Mouse (Mus musculus) MEL (cell line): ENCODE data around the gene Pdik1l. TPM values are rescaled to one million over a fixed set of nuclear protein-coding genes. Genes with fewer than 3 reads are reported as not detected.

ENCODE experiments used
- DNase-seq: peaks from one replicate; pipeline ENCODE4 v3.0.0; 2011; ENCODE audit warnings: low read depth, low spot score
- H3K27ac ChIP-seq: 2 replicates; pipeline ENCODE4 v1.5.1; 2012; ENCODE audit warnings: low read depth, mild to moderate bottlenecking, control low read depth, low read length, moderate library complexity; ENCODE audit not compliant: control insufficient read depth
- H3K27me3 ChIP-seq, 2 experiments: fragments of 150-350 bp in 1 of 2; sonication (generic) in 1 of 2; 2 replicates each; pipeline ENCODE4 v1.6.1; 2012; ENCODE audit warnings: low read length in 2 of 2, mild to moderate bottlenecking in 2 of 2, improper control_type of control experiment in 1 of 2, moderate library complexity in 1 of 2; ENCODE audit not compliant: insufficient read depth in 2 of 2, control insufficient read depth in 1 of 2
- H3K36me3 ChIP-seq, 2 experiments: 2 replicates each; pipeline ENCODE4 v1.6.1; 2012 to 2014; ENCODE audit warnings: low read length in 2 of 2, improper control_type of control experiment in 1 of 2, inconsistent platforms in 1 of 2, mild to moderate bottlenecking in 1 of 2; ENCODE audit not compliant: insufficient read depth in 2 of 2, control insufficient read depth in 1 of 2
- H3K4me1 ChIP-seq, 2 experiments: fragments of 150-350 bp in 1 of 2; sonication (generic) in 1 of 2; 2 replicates each; pipeline ENCODE4 v1.6.1; 2012; ENCODE audit warnings: low read length in 2 of 2, improper control_type of control experiment in 1 of 2, mild to moderate bottlenecking in 1 of 2; ENCODE audit not compliant: insufficient read depth in 2 of 2, control insufficient read depth in 1 of 2
- H3K4me3 ChIP-seq, 2 experiments: fragments of 150-350 bp in 1 of 2; sonication (generic) in 1 of 2; 2 replicates each; pipeline ENCODE4 v1.5.1; 2012; ENCODE audit warnings: low read depth in 2 of 2, low read length in 2 of 2, mild to moderate bottlenecking in 2 of 2, moderate library complexity in 2 of 2, control low read depth in 1 of 2, improper control_type of control experiment in 1 of 2; ENCODE audit not compliant: control insufficient read depth in 1 of 2, insufficient read depth in 1 of 2
- H3K79me2 ChIP-seq: 2 replicates; pipeline ENCODE4 v1.6.1; 2012; ENCODE audit warnings: mild to moderate bottlenecking, low read length, moderate library complexity; ENCODE audit not compliant: control insufficient read depth, poor library complexity, insufficient read depth
- H3K9ac ChIP-seq: 2 replicates; pipeline ENCODE4 v1.6.1; 2012; ENCODE audit warnings: low read depth, mild to moderate bottlenecking, control low read depth, low read length, moderate library complexity; ENCODE audit not compliant: control insufficient read depth, poor library complexity, severe bottlenecking
- H3K9me3 ChIP-seq: fragments of 150-350 bp; sonication (generic); replicated peaks from 2 replicates; pipeline ENCODE4 v1.6.1; 2012; ENCODE audit warnings: mild to moderate bottlenecking, low read length, improper control_type of control experiment, moderate library complexity; ENCODE audit not compliant: insufficient read depth
- CHD1 ChIP-seq: IDR thresholded peaks from 2 replicates; pipeline ENCODE4 v1.6.1; 2012; ENCODE audit warnings: low read depth, mild to moderate bottlenecking, inconsistent platforms, low read length, improper control_type of control experiment
- ELF1 ChIP-seq: IDR thresholded peaks from 2 replicates; pipeline ENCODE4 v1.6.1; 2014; ENCODE audit warnings: low read depth, mild to moderate bottlenecking, inconsistent platforms, low read length, improper control_type of control experiment, moderate library complexity
- GATA1 ChIP-seq: IDR thresholded peaks from 2 replicates; pipeline ENCODE4 v1.6.1; 2011; ENCODE audit warnings: low read depth, low read length, improper control_type of control experiment
- JUND ChIP-seq: IDR thresholded peaks from 2 replicates; pipeline ENCODE4 v1.6.1; 2011; ENCODE audit warnings: low read depth, mild to moderate bottlenecking, improper control_type of control experiment, low read length
- KAT2A ChIP-seq: conservative IDR thresholded peaks from 2 replicates; pipeline ENCODE4 v1.6.1; 2012; ENCODE audit warnings: low read depth, low read length, improper control_type of control experiment, inconsistent platforms
- MAZ ChIP-seq: IDR thresholded peaks from 2 replicates; pipeline ENCODE4 v1.6.1; 2012; ENCODE audit warnings: low read depth, mild to moderate bottlenecking, inconsistent platforms, low read length, improper control_type of control experiment
- MXI1 ChIP-seq: IDR thresholded peaks from 2 replicates; pipeline ENCODE4 v1.6.1; 2011; ENCODE audit warnings: mild to moderate bottlenecking, low read depth, low read length, improper control_type of control experiment
- MYB ChIP-seq: IDR thresholded peaks from 2 replicates; pipeline ENCODE4 v1.6.1; 2011; ENCODE audit warnings: mild to moderate bottlenecking, low read depth, low read length, improper control_type of control experiment
- MYC ChIP-seq: IDR thresholded peaks from 2 replicates; pipeline ENCODE4 v1.6.1; 2011; ENCODE audit warnings: low read depth, mild to moderate bottlenecking, low read length, improper control_type of control experiment, moderate library complexity
- NELFE ChIP-seq: IDR thresholded peaks from 2 replicates; pipeline ENCODE4 v1.6.1; 2011; ENCODE audit warnings: low read depth, low read length, improper control_type of control experiment
- NRF1 ChIP-seq: IDR thresholded peaks from 2 replicates; pipeline ENCODE4 v1.6.1; 2014; ENCODE audit warnings: low read depth, mild to moderate bottlenecking, inconsistent platforms, low read length, improper control_type of control experiment, moderate library complexity; ENCODE audit not compliant: poor library complexity, insufficient read depth, severe bottlenecking
- POLR2A ChIP-seq, 2 experiments: IDR thresholded peaks; 2 replicates each; pipeline ENCODE4 v1.6.1; 2011 to 2012; ENCODE audit warnings: low read length in 2 of 2, mild to moderate bottlenecking in 2 of 2, control low read depth in 1 of 2, improper control_type of control experiment in 1 of 2, low read depth in 1 of 2, moderate library complexity in 1 of 2; ENCODE audit not compliant: control insufficient read depth in 1 of 2, insufficient read depth in 1 of 2, poor library complexity in 1 of 2
- POLR2AphosphoS2 ChIP-seq: IDR thresholded peaks from 2 replicates; pipeline ENCODE4 v1.6.1; 2011; ENCODE audit warnings: low read length, improper control_type of control experiment
- RCOR1 ChIP-seq: IDR thresholded peaks from 2 replicates; pipeline ENCODE4 v1.6.1; 2012; ENCODE audit warnings: low read depth, mild to moderate bottlenecking, inconsistent platforms, low read length, improper control_type of control experiment
- SIN3A ChIP-seq: IDR thresholded peaks from 2 replicates; pipeline ENCODE4 v1.6.1; 2012; ENCODE audit warnings: low read length, improper control_type of control experiment, inconsistent platforms
- TBP ChIP-seq: IDR thresholded peaks from 2 replicates; pipeline ENCODE4 v1.8.0; 2011; ENCODE audit warnings: low read depth, low read length, improper control_type of control experiment
- TCF12 ChIP-seq: IDR thresholded peaks from 2 replicates; pipeline ENCODE4 v1.6.1; 2014; ENCODE audit warnings: low read depth, mild to moderate bottlenecking, inconsistent platforms, low read length, improper control_type of control experiment, moderate library complexity
- UBTF ChIP-seq: IDR thresholded peaks from 2 replicates; pipeline ENCODE4 v1.6.1; 2012; ENCODE audit warnings: low read depth, mild to moderate bottlenecking, inconsistent platforms, low read length, improper control_type of control experiment, moderate library complexity, borderline replicate concordance; ENCODE audit not compliant: insufficient read depth
- ZC3H11A ChIP-seq: IDR thresholded peaks from 2 replicates; pipeline ENCODE4 v1.6.1; 2012; ENCODE audit warnings: low read depth, mild to moderate bottlenecking, inconsistent platforms, low read length, improper control_type of control experiment
- ZKSCAN1 ChIP-seq: IDR thresholded peaks from 2 replicates; pipeline ENCODE4 v1.6.1; 2012; ENCODE audit warnings: low read depth, mild to moderate bottlenecking, inconsistent platforms, low read length, improper control_type of control experiment, moderate library complexity
- ZMIZ1 ChIP-seq: IDR thresholded peaks from 2 replicates; pipeline ENCODE4 v1.6.1; 2012; ENCODE audit warnings: low read depth, mild to moderate bottlenecking, inconsistent platforms, low read length, improper control_type of control experiment, moderate library complexity
- polyA plus RNA-seq, 2 experiments: library from polyadenylated mRNA; stranded (reverse) in 1 of 2; unstranded in 1 of 2; fragments of >175 nt in 1 of 2; fragments of >200 nt in 1 of 2; gene quantifications; 2 replicates each; pipeline versions ENCODE4 v1.2.1 to v1.2.4; 2012; ENCODE audit warnings: low replicate concordance in 2 of 2, low read depth in 1 of 2; ENCODE audit not compliant: insufficient read length in 2 of 2, insufficient read depth in 1 of 2, missing spikeins in 1 of 2
- total RNA-seq: library from RNA; depleted of rRNA; stranded (reverse); fragments of 300-350 nt; gene quantifications from 2 replicates; pipeline ENCODE4 v1.2.3, GENCODE M21; 2012

Pdik1l gene
- total and polyA plus RNA-seq, 3 experiments: 11.7 to 32.1 (median 13.0) TPM

- TF ChIP-seq POLR2AphosphoS2 (no peak), ZKSCAN1 (no peak), ZMIZ1 (no peak), POLR2A (IDR thresholded peaks at IDR 0.05; ENCODE audit: control insufficient read depth in 1 of 2, insufficient read depth in 1 of 2, low read depth in 1 of 2, low read length in 2 of 2, poor library complexity in 1 of 2) (no peak), SIN3A (no peak), RCOR1 (no peak), MXI1 (no peak), ELF1 (no peak), MYB (no peak), GATA1 (no peak)
- TF ChIP-seq, all 39 proteins: peak for 0
- H3K4me1 ChIP-seq: peaks cover 2 to 3% of the 10 kb centered on the region in 2 experiments; a peak in 1 of 4 replicates
- no peaks in the 10 kb centered on the region for H3K9me3 ChIP-seq
- no peaks in the 10 kb centered on the region for H3K27me3 ChIP-seq
- H3K79me2 ChIP-seq: no peaks in the 10 kb centered on the region
- H3K4me3 ChIP-seq: no peak overlapping the region
- DNase-seq: no peak
- H3K9ac ChIP-seq: no peak overlapping the region
- no peaks in the 10 kb centered on the region for H3K36me3 ChIP-seq
- H3K27ac ChIP-seq: no peak overlapping the region
These were observed 35.4 kb downstream of the Pdik1l start for GRCm38 (mm10) chr4:134252131-134252910.

GRCm38 (mm10) chr4:134251241-134252130 lies 36.2 kb downstream of the Pdik1l start:
- Histone ChIP-seq H3K4me1 (peaks cover 2 to 3% of the 10 kb centered on the region in 2 experiments; a peak in 1 of 4 replicates), H3K27ac (no peak overlapping the region), H3K27me3 (no peaks in the 10 kb centered on the region), H3K9me3 (no peaks in the 10 kb centered on the region), H3K4me3 (no peak overlapping the region)
- TF ChIP-seq KAT2A (no peak), POLR2A (IDR thresholded peaks at IDR 0.05; ENCODE audit: control insufficient read depth in 1 of 2, insufficient read depth in 1 of 2, low read depth in 1 of 2, low read length in 2 of 2, poor library complexity in 1 of 2) (no peak), UBTF (no peak), JUND (no peak), POLR2AphosphoS2 (no peak), ZMIZ1 (no peak), CHD1 (no peak), MAZ (no peak), MYC (no peak), MXI1 (no peak), MYB (no peak), ZC3H11A (no peak), TBP (no peak), TCF12 (no peak), NRF1 (no peak), NELFE (no peak), GATA1 (no peak)
- TF ChIP-seq, all 39 proteins: peak for 0
- no peaks in the 10 kb centered on the region for H3K79me2 ChIP-seq
- no peak for DNase-seq
- H3K9ac ChIP-seq: no peak overlapping the region
- no peaks in the 10 kb centered on the region for H3K36me3 ChIP-seq
